Mouse (Mus musculus): Measurements from ENCODE around the gene Ltf.

DNA sequence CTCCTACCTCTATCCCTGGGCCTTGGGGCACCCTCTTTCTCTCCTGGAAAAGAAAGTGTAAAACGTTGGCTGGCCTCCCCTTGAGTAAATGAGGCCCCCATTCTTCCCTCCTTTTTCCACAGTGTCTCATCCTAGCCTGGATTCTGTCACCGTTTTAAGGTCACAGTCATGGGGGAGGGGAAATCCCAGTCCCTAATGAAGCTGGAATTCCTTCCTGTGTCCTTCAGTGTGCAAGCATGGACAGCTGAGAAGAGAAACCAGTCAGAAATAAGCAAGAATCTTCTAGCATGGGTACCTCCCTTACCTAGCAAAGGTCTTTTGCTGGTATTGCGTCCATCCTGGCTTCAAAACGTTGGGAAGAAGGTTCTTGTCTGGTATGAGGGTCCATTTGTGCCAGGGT lies 29.9 kb upstream of the Ltf start:
- TF ChIP-seq GATA1 (IDR thresholded peaks at IDR 0.05; ENCODE audit: borderline replicate concordance, low read length) (no peak), FLI1 (IDR thresholded peaks at IDR 0.05; ENCODE audit: low read length) (no peak)

Measured in megakaryocyte, embryonic 14.5 days (primary cell).